Mouse (Mus musculus) limb, embryonic 13.5 days (tissue): ENCODE results near the gene Dcun1d3. TPM values are rescaled to one million over a fixed set of nuclear protein-coding genes. Genes with fewer than 3 reads are reported as not detected.

Source experiments
- ATAC-seq: fragments of 200-750 bp; cut with Nextera tagmentation; 2 replicates; pipeline ENCODE4 v1.8.0; 2017; ENCODE audit warnings: low read depth, moderate number of reproducible peaks, moderate TSS enrichment; ENCODE audit not compliant: low FRiP score
- H3K27ac ChIP-seq: fragments of 300-500 bp; sonication (generic); 2 replicates; pipeline ENCODE4 v1.5.1; 2015; ENCODE audit warnings: inconsistent platforms, mild to moderate bottlenecking, moderate library complexity
- H3K27me3 ChIP-seq: fragments of 300-500 bp; sonication (generic); 2 replicates; pipeline ENCODE4 v1.6.1; 2015; ENCODE audit warnings: mild to moderate bottlenecking, inconsistent platforms
- H3K36me3 ChIP-seq: fragments of 300-500 bp; sonication (generic); 2 replicates; pipeline ENCODE4 v1.6.1; 2015; ENCODE audit warnings: inconsistent platforms, mild to moderate bottlenecking, moderate library complexity
- H3K4me1 ChIP-seq: fragments of 300-500 bp; sonication (generic); 2 replicates; pipeline ENCODE4 v1.6.1; 2015; ENCODE audit warnings: inconsistent platforms
- H3K4me2 ChIP-seq: fragments of 300-500 bp; sonication (generic); replicated peaks from 2 replicates; pipeline ENCODE4 v1.6.1; 2015; ENCODE audit warnings: inconsistent platforms, mild to moderate bottlenecking, moderate library complexity
- H3K4me3 ChIP-seq: fragments of 300-500 bp; sonication (generic); 2 replicates; pipeline ENCODE4 v1.5.1; 2015; ENCODE audit warnings: moderate library complexity, mild to moderate bottlenecking, inconsistent platforms
- H3K9ac ChIP-seq: fragments of 300-500 bp; sonication (generic); 2 replicates; pipeline ENCODE4 v1.6.1; 2015; ENCODE audit warnings: mild to moderate bottlenecking, inconsistent platforms
- H3K9me3 ChIP-seq: fragments of 300-500 bp; sonication (generic); 2 replicates; pipeline ENCODE4 v1.6.1; 2016; ENCODE audit warnings: inconsistent platforms
- WGBS: fragments of 180-500 bp; shearing (Covaris S2); methylation state at CpG from one replicate; pipeline ENCODE4 v1.1.7; 2015; 5-methylcytosine and 5-hydroxymethylcytosine counted together
- polyA plus RNA-seq: library from polyadenylated mRNA; unstranded; fragments of >200 nt; fragmentation: Nextera tagmentation; extraction: Ambion mirVana; gene quantifications from 2 replicates; pipeline ENCODE4 v1.2.1, GENCODE M21; 2015

Gene Dcun1d3
- polyA plus RNA-seq, 1 experiment from 2014 or later = 14.7 TPM

- Histone ChIP-seq H3K4me2 (no peak overlapping the region), H3K4me3 (no peak overlapping the region), H3K9ac (no peak overlapping the region), H3K36me3 (peaks cover 20% of the 10 kb centered on the region), H3K4me1 (peaks cover 16% of the 10 kb centered on the region), H3K27ac (no peak overlapping the region), H3K27me3 (no peaks in the 10 kb centered on the region), H3K9me3 (no peaks in the 10 kb centered on the region)
- ATAC-seq = no peak
- 88% methylated on average over 5 of the region's 5 CpGs for WGBS
Measured at GRCm38 (mm10) chr7:119864500-119864899, 31.6 kb downstream of the Dcun1d3 start.

- 43% methylated on average over 1 of the region's 1 CpGs for WGBS
- Histone ChIP-seq H3K4me2 (no peak overlapping the region), H3K4me3 (no peak overlapping the region), H3K4me1 (peaks cover 16% of the 10 kb centered on the region), H3K9ac (no peak overlapping the region), H3K27me3 (no peaks in the 10 kb centered on the region), H3K9me3 (no peaks in the 10 kb centered on the region), H3K27ac (peak overlapping the region; percentile 45; the same call in 1 of the 2 replicates), H3K36me3 (peaks cover 34% of the 10 kb centered on the region)
- no peak for ATAC-seq
Measured at GRCm38 (mm10) chr7:119862167-119862566, 33.9 kb downstream of the Dcun1d3 start.

GRCm38 (mm10) chr7:119861335-119862091, 34.6 kb downstream of the Dcun1d3 start:
- Histone ChIP-seq H3K4me2 (peak overlapping the region; percentile 30), H3K9ac (peak overlapping the region; percentile 45; the same call in 1 of the 2 replicates), H3K27me3 (no peaks in the 10 kb centered on the region), H3K36me3 (peaks cover 37% of the 10 kb centered on the region), H3K4me3 (no peak overlapping the region), H3K27ac (peak overlapping the region; percentile 45; the same call in 1 of the 2 replicates), H3K4me1 (peaks cover 16% of the 10 kb centered on the region), H3K9me3 (no peaks in the 10 kb centered on the region)
- 32% methylated on average over 6 of the region's 6 CpGs for WGBS
- peak; percentile 74 for ATAC-seq

DNA sequence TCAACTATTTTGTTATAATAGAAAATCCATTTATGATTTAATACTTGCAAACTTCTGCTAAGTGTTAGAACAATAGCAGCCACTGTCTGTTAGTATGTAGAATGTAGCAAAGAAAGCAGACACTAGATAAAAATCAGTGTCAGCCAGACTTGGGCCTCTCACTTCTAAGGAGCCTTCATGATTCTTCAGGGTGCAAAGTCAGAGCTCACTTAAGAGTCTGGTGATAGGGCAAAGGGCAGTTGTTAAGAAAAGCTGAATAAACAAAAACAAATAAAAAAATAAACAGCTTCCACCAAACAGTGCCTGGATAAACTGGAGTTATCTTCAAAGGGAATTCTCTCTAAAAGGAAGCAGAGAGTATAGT, 35.1 kb downstream of the Dcun1d3 start:
- no peak overlapping the region for H3K4me3 ChIP-seq
- H3K9me3 ChIP-seq = no peaks in the 10 kb centered on the region
- H3K36me3 ChIP-seq = peaks cover 40% of the 10 kb centered on the region
- peak overlapping the region; percentile 45; the same call in 1 of the 2 replicates for H3K27ac ChIP-seq
- no peak for ATAC-seq
- no peaks in the 10 kb centered on the region for H3K27me3 ChIP-seq
- H3K4me1 ChIP-seq = peaks cover 16% of the 10 kb centered on the region
- H3K4me2 ChIP-seq = no peak overlapping the region; the same call in 1 of the 2 replicates
- H3K9ac ChIP-seq = no peak overlapping the region

GRCm38 (mm10) chr7:119860554-119860953, 35.5 kb downstream of the Dcun1d3 start:
- H3K4me3 ChIP-seq = no peak overlapping the region
- no peak overlapping the region for H3K27ac ChIP-seq
- peaks cover 40% of the 10 kb centered on the region for H3K36me3 ChIP-seq
- H3K27me3 ChIP-seq = no peaks in the 10 kb centered on the region
- WGBS = 88% methylated on average over 2 of the region's 2 CpGs
- no peak overlapping the region for H3K4me2 ChIP-seq
- ATAC-seq = no peak
- peaks cover 16% of the 10 kb centered on the region for H3K4me1 ChIP-seq
- H3K9ac ChIP-seq = no peak overlapping the region
- H3K9me3 ChIP-seq = no peaks in the 10 kb centered on the region

DNA sequence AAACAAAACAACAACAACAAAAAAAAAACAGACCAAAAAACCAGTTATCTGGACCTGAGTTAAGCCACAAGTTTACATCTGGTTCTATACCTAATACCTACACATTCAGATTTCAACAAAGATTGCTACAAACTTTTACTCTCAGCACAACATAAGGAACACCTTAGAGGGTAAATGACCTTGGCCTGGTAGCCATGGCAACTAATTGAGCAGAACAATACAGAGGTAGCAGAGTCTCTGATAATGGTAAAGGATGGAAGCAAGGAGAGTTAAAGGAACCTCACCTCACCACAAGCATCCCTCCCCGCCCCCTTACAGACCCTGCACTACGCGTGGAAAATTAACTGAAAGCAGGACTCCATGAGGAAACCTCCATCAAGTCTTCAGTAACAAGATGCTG, 36.0 kb downstream of the Dcun1d3 start:
- Histone ChIP-seq H3K4me2 (no peak overlapping the region), H3K27ac (no peak overlapping the region), H3K9ac (no peak overlapping the region), H3K27me3 (no peaks in the 10 kb centered on the region), H3K9me3 (no peaks in the 10 kb centered on the region), H3K36me3 (peaks cover 37% of the 10 kb centered on the region), H3K4me3 (no peak overlapping the region), H3K4me1 (peaks cover 16% of the 10 kb centered on the region)
- WGBS = 75% methylated on average over 3 of the region's 3 CpGs
- no peak for ATAC-seq

GRCm38 (mm10) chr7:119859476-119859875, 36.6 kb downstream of the Dcun1d3 start:
- Histone ChIP-seq H3K4me2 (no peak overlapping the region), H3K4me1 (peaks cover 16% of the 10 kb centered on the region), H3K9me3 (no peaks in the 10 kb centered on the region), H3K27me3 (no peaks in the 10 kb centered on the region), H3K36me3 (peaks cover 43% of the 10 kb centered on the region), H3K9ac (no peak overlapping the region), H3K27ac (no peak overlapping the region), H3K4me3 (no peak overlapping the region)
- no peak for ATAC-seq
- WGBS = 90% methylated on average over 6 of the region's 6 CpGs

DNA sequence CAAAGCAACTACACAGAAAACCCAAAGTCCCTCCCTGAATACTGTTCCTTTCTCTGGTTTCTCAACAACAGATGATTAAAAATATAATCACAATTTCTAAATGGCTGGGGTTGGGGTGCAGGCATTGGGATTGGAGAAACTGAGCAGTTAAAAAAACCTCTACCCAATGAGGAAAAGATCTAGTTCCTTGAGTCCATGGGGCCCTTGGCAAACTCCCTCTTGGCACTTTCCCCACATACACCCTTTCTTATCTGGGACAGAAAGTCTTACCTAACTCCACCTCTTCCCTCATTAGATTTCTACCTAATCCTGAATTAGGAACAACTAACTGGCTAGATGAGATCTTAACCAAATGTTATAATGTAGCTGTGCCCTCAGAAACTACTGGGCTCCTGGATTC, 41.1 kb downstream of the Dcun1d3 start:
- H3K4me2 ChIP-seq = no peak overlapping the region
- peaks cover 56% of the 10 kb centered on the region for H3K36me3 ChIP-seq
- no peaks in the 10 kb centered on the region for H3K9me3 ChIP-seq
- no peak overlapping the region for H3K4me3 ChIP-seq
- no peaks in the 10 kb centered on the region for H3K4me1 ChIP-seq
- no peak overlapping the region for H3K27ac ChIP-seq
- no peak for ATAC-seq
- no peak overlapping the region for H3K9ac ChIP-seq
- H3K27me3 ChIP-seq = no peaks in the 10 kb centered on the region

- no peaks in the 10 kb centered on the region for H3K4me1 ChIP-seq
- no peaks in the 10 kb centered on the region for H3K27me3 ChIP-seq
- H3K9me3 ChIP-seq = no peaks in the 10 kb centered on the region
- no peak overlapping the region for H3K4me2 ChIP-seq
- H3K36me3 ChIP-seq = peaks cover 51% of the 10 kb centered on the region
- 99% methylated on average over 2 of the region's 2 CpGs for WGBS
- H3K27ac ChIP-seq = no peak overlapping the region
- H3K4me3 ChIP-seq = no peak overlapping the region
- no peak overlapping the region for H3K9ac ChIP-seq
- ATAC-seq = no peak
Measured at GRCm38 (mm10) chr7:119854362-119854761, 41.7 kb downstream of the Dcun1d3 start.

GRCm38 (mm10) chr7:119853186-119853585, 42.9 kb downstream of the Dcun1d3 start:
- Histone ChIP-seq H3K36me3 (peaks cover 46% of the 10 kb centered on the region), H3K4me2 (no peak overlapping the region), H3K27me3 (no peaks in the 10 kb centered on the region), H3K27ac (no peak overlapping the region), H3K9me3 (no peaks in the 10 kb centered on the region), H3K4me3 (no peak overlapping the region), H3K4me1 (no peaks in the 10 kb centered on the region), H3K9ac (no peak overlapping the region)
- ATAC-seq = no peak
- WGBS = 85% methylated on average over 1 of the region's 1 CpGs

DNA sequence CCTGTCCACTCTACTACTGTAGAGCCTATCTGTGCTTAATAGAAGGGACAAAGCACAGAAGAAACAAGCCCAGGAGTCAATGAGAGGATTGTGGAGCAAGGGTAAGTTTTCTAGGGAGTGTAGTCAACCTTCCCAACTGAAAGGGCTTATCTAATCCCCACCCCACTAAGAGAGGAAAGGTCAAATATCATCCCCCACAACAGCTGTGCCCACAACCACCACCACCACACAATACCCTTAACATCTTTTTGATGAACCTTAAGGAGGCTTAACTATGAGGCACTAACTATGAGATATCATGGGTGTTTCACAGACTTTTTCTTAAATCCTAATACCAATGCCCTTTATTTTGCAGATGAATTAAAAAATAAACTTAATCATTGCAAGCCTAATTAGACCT, 43.6 kb downstream of the Dcun1d3 start:
- Histone ChIP-seq H3K4me3 (no peak overlapping the region), H3K9me3 (no peaks in the 10 kb centered on the region), H3K27me3 (no peaks in the 10 kb centered on the region), H3K4me2 (no peak overlapping the region), H3K4me1 (no peaks in the 10 kb centered on the region), H3K9ac (no peak overlapping the region), H3K36me3 (peaks cover 40% of the 10 kb centered on the region), H3K27ac (no peak overlapping the region)
- no peak for ATAC-seq

DNA sequence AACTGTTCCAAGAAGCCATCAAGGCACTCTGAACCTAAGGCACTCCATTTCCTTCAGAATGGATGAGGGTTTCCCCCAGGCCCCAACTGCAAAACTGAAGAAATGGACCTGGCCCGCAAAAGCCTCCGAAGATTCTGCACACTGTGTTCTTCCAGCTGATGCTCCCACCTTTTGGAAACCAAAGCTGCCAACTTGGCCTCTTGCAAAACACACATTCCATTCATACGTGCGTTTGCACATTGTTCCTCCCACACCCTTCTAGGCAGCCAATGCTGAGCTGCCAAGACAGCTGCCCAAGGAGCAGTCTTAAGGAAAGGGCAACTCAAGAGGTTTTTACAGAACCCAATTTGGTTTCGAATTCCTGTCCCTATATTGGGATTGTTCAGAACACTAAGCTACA, 45.4 kb downstream of the Dcun1d3 start:
- Histone ChIP-seq H3K4me3 (no peak overlapping the region), H3K9ac (no peak overlapping the region), H3K36me3 (peaks cover 35% of the 10 kb centered on the region), H3K9me3 (no peaks in the 10 kb centered on the region), H3K4me2 (no peak overlapping the region), H3K27ac (no peak overlapping the region), H3K27me3 (no peaks in the 10 kb centered on the region), H3K4me1 (no peaks in the 10 kb centered on the region)
- WGBS = 85% methylated on average over 5 of the region's 5 CpGs
- ATAC-seq = no peak

GRCm38 (mm10) chr7:119849096-119849495, 47.0 kb downstream of the Dcun1d3 start:
- ATAC-seq = no peak
- Histone ChIP-seq H3K4me2 (no peak overlapping the region), H3K9me3 (no peaks in the 10 kb centered on the region), H3K4me1 (no peaks in the 10 kb centered on the region), H3K36me3 (peaks cover 37% of the 10 kb centered on the region), H3K4me3 (no peak overlapping the region), H3K27me3 (no peaks in the 10 kb centered on the region), H3K9ac (no peak overlapping the region), H3K27ac (no peak overlapping the region)
- WGBS = 0% methylated on average over 1 of the region's 1 CpGs
